Mouse (Mus musculus): Measurements from ENCODE around the gene Pla2g3. TPM values are rescaled to one million over a fixed set of nuclear protein-coding genes. Genes with fewer than 3 reads are reported as not detected.
A peak's percentile ranks its signal among the peaks of the same experiment; 100 is the strongest.

Gene Pla2g3
- 0.36 and 0.57 TPM in 2 replicates for polyA plus RNA-seq (2016; fragmentation: Nextera tagmentation; extraction: Ambion mirVana)

GRCm38 (mm10) chr11:3487952-3488570, at the start of gene Pla2g3:
Pla2g3 (plus strand) TSS chr11:3488284.
- Histone ChIP-seq H3K9ac (no peak within 1 kb of the TSS), H3K4me3 (no peak within 1 kb of the TSS)

GRCm38 (mm10) chr11:3441696-3442443, 46.2 kb upstream of the Pla2g3 start:
- Histone ChIP-seq H3K4me3 (no peak overlapping the region), H3K36me3 (no peaks in the 10 kb centered on the region), H3K9ac (no peak overlapping the region), H3K4me2 (replicated peaks) (no peak overlapping the region), H3K4me1 (no peaks in the 10 kb centered on the region), H3K27me3 (no peaks in the 10 kb centered on the region), H3K27ac (no peak overlapping the region), H3K9me3 (no peaks in the 10 kb centered on the region)
- ATAC-seq (ENCODE audit: insufficient number of reproducible peaks, insufficient read depth, low FRiP score, low TSS enrichment): no peak

More at GRCm38 (mm10) chr11:3487952-3488570, at the start of gene Pla2g3:
- no peaks in the 10 kb centered on the region for H3K9me3 ChIP-seq
- H3K36me3 ChIP-seq: no peaks in the 10 kb centered on the region
- H3K4me2 ChIP-seq (replicated peaks): no peak within 1 kb of the TSS
- 0 out of 2 replicates have a peak, but pooled peaks cover 6% of the 10 kb centered on the region for H3K4me1 ChIP-seq
- ATAC-seq (ENCODE audit: insufficient number of reproducible peaks, insufficient read depth, low FRiP score, low TSS enrichment): 0 out of 2 replicates have a peak, but pooled peaks have one; percentile 37
- 24% methylated on average over 11 of the region's 11 CpGs for WGBS
- no peaks in the 10 kb centered on the region for H3K27me3 ChIP-seq
- no peak within 1 kb of the TSS for H3K27ac ChIP-seq

- H3K36me3 ChIP-seq: no peaks in the 10 kb centered on the region
- no peak for ATAC-seq (ENCODE audit: insufficient number of reproducible peaks, insufficient read depth, low FRiP score, low TSS enrichment)
- no peaks in the 10 kb centered on the region for H3K27me3 ChIP-seq
- no peak overlapping the region for H3K4me2 ChIP-seq (replicated peaks)
- no peak overlapping the region for H3K4me3 ChIP-seq
- H3K9ac ChIP-seq: no peak overlapping the region
- H3K27ac ChIP-seq: no peak overlapping the region
- 83% methylated on average over 4 of the region's 4 CpGs for WGBS
- H3K9me3 ChIP-seq: no peaks in the 10 kb centered on the region
- no peaks in the 10 kb centered on the region for H3K4me1 ChIP-seq
Observed at GRCm38 (mm10) chr11:3442677-3443076, 45.4 kb upstream of the Pla2g3 start.

GRCm38 (mm10) chr11:3443091-3443490, 45.0 kb upstream of the Pla2g3 start:
- Histone ChIP-seq H3K36me3 (no peaks in the 10 kb centered on the region), H3K9me3 (no peaks in the 10 kb centered on the region), H3K9ac (no peak overlapping the region), H3K27me3 (no peaks in the 10 kb centered on the region), H3K4me3 (no peak overlapping the region), H3K4me2 (replicated peaks) (no peak overlapping the region), H3K27ac (no peak overlapping the region), H3K4me1 (no peaks in the 10 kb centered on the region)
- no peak for ATAC-seq (ENCODE audit: insufficient number of reproducible peaks, insufficient read depth, low FRiP score, low TSS enrichment)
- WGBS: 93% methylated on average over 2 of the region's 2 CpGs

GRCm38 (mm10) chr11:3444875-3445274, 43.2 kb upstream of the Pla2g3 start:
- H3K36me3 ChIP-seq: no peaks in the 10 kb centered on the region
- no peaks in the 10 kb centered on the region for H3K9me3 ChIP-seq
- H3K4me3 ChIP-seq: no peak overlapping the region
- no peaks in the 10 kb centered on the region for H3K27me3 ChIP-seq
- no peak for ATAC-seq (ENCODE audit: insufficient number of reproducible peaks, insufficient read depth, low FRiP score, low TSS enrichment)
- H3K27ac ChIP-seq: no peak overlapping the region
- no peak overlapping the region for H3K9ac ChIP-seq
- no peaks in the 10 kb centered on the region for H3K4me1 ChIP-seq
- no peak overlapping the region for H3K4me2 ChIP-seq (replicated peaks)
- WGBS: 91% methylated on average over 8 of the region's 8 CpGs

- H3K4me1 ChIP-seq: peaks cover 10% of the 10 kb centered on the region
- H3K4me3 ChIP-seq: peak overlapping the region; percentile 91
- H3K9ac ChIP-seq: peak overlapping the region; percentile 82
- peaks cover 7% of the 10 kb centered on the region for H3K36me3 ChIP-seq
- ATAC-seq (ENCODE audit: insufficient number of reproducible peaks, insufficient read depth, low FRiP score, low TSS enrichment): peak; percentile 26
- H3K27ac ChIP-seq: peak overlapping the region; percentile 89
- no peaks in the 10 kb centered on the region for H3K9me3 ChIP-seq
- H3K27me3 ChIP-seq: no peaks in the 10 kb centered on the region
- peak overlapping the region; percentile 92 for H3K4me2 ChIP-seq (replicated peaks)
- WGBS: under 1% methylated on average over 20 of the region's 20 CpGs
Observed at GRCm38 (mm10) chr11:3451701-3452163, 36.4 kb upstream of the Pla2g3 start.

- no peaks in the 10 kb centered on the region for H3K9me3 ChIP-seq
- H3K27ac ChIP-seq: peak within 1 kb of the TSS; percentile 89
- H3K36me3 ChIP-seq: peaks cover 7% of the 10 kb centered on the region
- H3K4me2 ChIP-seq (replicated peaks): peak within 1 kb of the TSS; percentile 92
- peaks cover 10% of the 10 kb centered on the region for H3K4me1 ChIP-seq
- peak within 1 kb of the TSS; percentile 91 for H3K4me3 ChIP-seq
- no peaks in the 10 kb centered on the region for H3K27me3 ChIP-seq
- ATAC-seq (ENCODE audit: insufficient number of reproducible peaks, insufficient read depth, low FRiP score, low TSS enrichment): peak; percentile 94
- under 1% methylated on average over 45 of the region's 45 CpGs for WGBS
- peak within 1 kb of the TSS; percentile 82 for H3K9ac ChIP-seq
Observed at GRCm38 (mm10) chr11:3452167-3452639, 35.9 kb upstream of the Pla2g3 start, which contains the start of gene Rnf185. Rnf185 (minus strand) TSS chr11:3452363.

- peak overlapping the region; percentile 89 for H3K27ac ChIP-seq
Observed at GRCm38 (mm10) chr11:3452769-3453168, 35.3 kb upstream of the Pla2g3 start.

GRCm38 (mm10) chr11:3453467-3453866, 34.6 kb upstream of the Pla2g3 start:
- H3K4me2 ChIP-seq (replicated peaks): peak overlapping the region; percentile 92
- no peak overlapping the region for H3K9ac ChIP-seq
- H3K4me1 ChIP-seq: peaks cover 10% of the 10 kb centered on the region
- no peak for ATAC-seq (ENCODE audit: insufficient number of reproducible peaks, insufficient read depth, low FRiP score, low TSS enrichment)
- no peaks in the 10 kb centered on the region for H3K27me3 ChIP-seq
- peaks cover 7% of the 10 kb centered on the region for H3K36me3 ChIP-seq
- 80% methylated on average over 6 of the region's 6 CpGs for WGBS
- peak overlapping the region; percentile 91; the same call in 1 of the 2 replicates for H3K4me3 ChIP-seq
- H3K27ac ChIP-seq: no peak overlapping the region
- no peaks in the 10 kb centered on the region for H3K9me3 ChIP-seq

More at GRCm38 (mm10) chr11:3452769-3453168, 35.3 kb upstream of the Pla2g3 start:
- Histone ChIP-seq H3K36me3 (peaks cover 7% of the 10 kb centered on the region), H3K4me1 (peaks cover 10% of the 10 kb centered on the region), H3K27me3 (no peaks in the 10 kb centered on the region), H3K9ac (peak overlapping the region; percentile 82), H3K4me2 (replicated peaks) (peak overlapping the region; percentile 92), H3K9me3 (no peaks in the 10 kb centered on the region), H3K4me3 (peak overlapping the region; percentile 91)
- 2% methylated on average over 8 of the region's 9 CpGs for WGBS
- ATAC-seq (ENCODE audit: insufficient number of reproducible peaks, insufficient read depth, low FRiP score, low TSS enrichment): no peak

GRCm38 (mm10) chr11:3454506-3454905, 33.6 kb upstream of the Pla2g3 start:
- Histone ChIP-seq H3K9ac (no peak overlapping the region), H3K27me3 (no peaks in the 10 kb centered on the region), H3K4me3 (no peak overlapping the region), H3K27ac (no peak overlapping the region), H3K4me1 (peaks cover 10% of the 10 kb centered on the region), H3K9me3 (no peaks in the 10 kb centered on the region), H3K36me3 (peaks cover 7% of the 10 kb centered on the region), H3K4me2 (replicated peaks) (no peak overlapping the region)
- ATAC-seq (ENCODE audit: insufficient number of reproducible peaks, insufficient read depth, low FRiP score, low TSS enrichment): no peak
- 97% methylated on average over 3 of the region's 3 CpGs for WGBS

- no peak overlapping the region for H3K4me3 ChIP-seq
- WGBS: 25% methylated on average over 1 of the region's 1 CpGs
- peaks cover 4% of the 10 kb centered on the region for H3K4me1 ChIP-seq
- ATAC-seq (ENCODE audit: insufficient number of reproducible peaks, insufficient read depth, low FRiP score, low TSS enrichment): no peak
- H3K27me3 ChIP-seq: no peaks in the 10 kb centered on the region
- no peak overlapping the region for H3K9ac ChIP-seq
- no peak overlapping the region for H3K27ac ChIP-seq
- H3K4me2 ChIP-seq (replicated peaks): no peak overlapping the region
- H3K36me3 ChIP-seq: peaks cover 7% of the 10 kb centered on the region
- H3K9me3 ChIP-seq: no peaks in the 10 kb centered on the region
Observed at GRCm38 (mm10) chr11:3456354-3456753, 31.7 kb upstream of the Pla2g3 start.
